Mouse (Mus musculus) lung, postnatal 4 days (tissue): ENCODE measurements around the gene Gm21708.
"Not testable (repeated sequence)": the region's sequence is repeated elsewhere in the genome, so short reads cannot be mapped to it uniquely, and the experiment has no call there.

ENCODE experiments used
- DNase-seq, 2 experiments: peaks; one replicate each; pipeline ENCODE4 v3.0.0; 2021

Gm21708 gene

GRCm38 (mm10) chrY:3410067-3410466, at the start of gene Gm21708, which contains the start of gene Gm21704:
Gm21708 (minus strand) TSS chrY:3410167.
Gm21704 (minus strand) TSS chrY:3410167.
- not testable (repeated sequence) for DNase-seq
